Mouse (Mus musculus) C2C12 (cell line): Measurements from ENCODE around the gene Cdc42se2.

ENCODE experiments used
- CEBPB ChIP-seq: IDR thresholded peaks from one replicate; pipeline ENCODE4 v1.6.1; 2011; ENCODE audit warnings: low read depth, mild to moderate bottlenecking, control low read depth, moderate library complexity
- CTCF ChIP-seq: IDR thresholded peaks from one replicate; pipeline ENCODE4 v1.5.1; 2011; ENCODE audit not compliant: control insufficient read depth, insufficient read depth, insufficient read length
- FOSL1 ChIP-seq: IDR thresholded peaks from one replicate; pipeline ENCODE4 v1.8.0; 2011; ENCODE audit warnings: mild to moderate bottlenecking, low read length; ENCODE audit not compliant: poor library complexity, insufficient read depth, severe bottlenecking
- MYOD1 ChIP-seq: IDR thresholded peaks from one replicate; pipeline ENCODE4 v1.6.1; 2011; ENCODE audit warnings: low read depth; ENCODE audit not compliant: control insufficient read depth, insufficient read length
- USF1 ChIP-seq: IDR thresholded peaks from one replicate; pipeline ENCODE4 v1.6.1; 2011; ENCODE audit warnings: low read depth, mild to moderate bottlenecking, control low read depth, moderate library complexity

DNA sequence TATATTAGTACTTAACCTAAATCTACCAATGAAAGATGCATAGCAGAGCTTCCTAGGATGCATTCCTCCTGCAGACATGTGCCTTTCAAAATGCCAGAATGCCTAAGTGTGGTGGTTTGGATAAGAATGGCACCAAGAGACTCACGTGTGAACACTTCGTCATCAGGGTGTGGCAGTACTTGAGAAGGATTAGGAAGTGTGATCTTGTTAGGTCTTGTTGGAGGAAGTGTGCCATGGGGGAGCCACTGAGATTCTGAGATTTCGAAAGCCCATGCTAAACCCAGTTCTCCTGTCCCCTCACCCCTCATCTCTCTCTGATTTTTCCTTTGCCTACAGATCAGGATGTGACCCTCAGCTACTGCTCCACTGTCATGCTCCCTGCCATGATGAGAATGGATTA lies 58.2 kb downstream of the Cdc42se2 start:
- TF ChIP-seq CTCF, result no peak
- no peak for TF ChIP-seq MYOD1
- no peak for TF ChIP-seq USF1
- TF ChIP-seq CEBPB, result no peak
- no peak for TF ChIP-seq FOSL1
